Mouse (Mus musculus) heart, embryonic 16.5 days (tissue): ENCODE measurements around the gene Osbpl5. TPM values are rescaled to one million over a fixed set of nuclear protein-coding genes. Genes with fewer than 3 reads are reported as not detected.
"Not testable (repeated sequence)": the region's sequence is repeated elsewhere in the genome, so short reads cannot be mapped to it uniquely, and the experiment has no call there.

Experiments
- ATAC-seq: fragments of 200-750 bp; cut with Nextera tagmentation; replicated peaks from 2 replicates; pipeline ENCODE4 v1.8.0; 2017; ENCODE audit warnings: moderate number of reproducible peaks; ENCODE audit not compliant: insufficient read depth, low FRiP score; ENCODE audit errors: extremely low read depth
- H3K27ac ChIP-seq: fragments of 300-500 bp; sonication (generic); 2 replicates; pipeline ENCODE4 v1.5.1; 2014; ENCODE audit warnings: mild to moderate bottlenecking, low read length, control low read depth, moderate library complexity
- H3K27me3 ChIP-seq: fragments of 300-500 bp; sonication (generic); 2 replicates; pipeline ENCODE4 v1.6.1; 2014; ENCODE audit warnings: low read length, mixed read lengths; ENCODE audit not compliant: control insufficient read depth, insufficient read depth
- H3K36me3 ChIP-seq: fragments of 300-500 bp; sonication (generic); 2 replicates; pipeline ENCODE4 v1.6.1; 2014; ENCODE audit not compliant: control insufficient read depth, insufficient read depth
- H3K4me1 ChIP-seq: fragments of 300-500 bp; sonication (generic); 2 replicates; pipeline ENCODE4 v1.6.1; 2014; ENCODE audit warnings: low read length, mixed read lengths; ENCODE audit not compliant: control insufficient read depth, insufficient read depth
- H3K4me2 ChIP-seq: fragments of 300-500 bp; sonication (generic); 2 replicates; pipeline ENCODE4 v1.6.1; 2014; ENCODE audit warnings: low read depth, mild to moderate bottlenecking, control low read depth, low read length
- H3K4me3 ChIP-seq: fragments of 300-500 bp; sonication (generic); 2 replicates; pipeline ENCODE4 v1.5.1; 2014; ENCODE audit warnings: mild to moderate bottlenecking, control low read depth, low read length
- H3K9ac ChIP-seq: fragments of 300-500 bp; sonication (generic); 2 replicates; pipeline ENCODE4 v1.6.1; 2014; ENCODE audit warnings: low read length, control low read depth
- H3K9me3 ChIP-seq: fragments of 300-500 bp; sonication (generic); replicated peaks from 2 replicates; pipeline ENCODE4 v1.6.1; 2016; ENCODE audit warnings: low read length; ENCODE audit not compliant: control insufficient read depth
- WGBS: fragments of 180-500 bp; shearing (Covaris S2); extraction: QIAGEN DNeasy Blood & Tissue Kit; methylation state at CpG from one replicate; pipeline ENCODE4 v1.1.7; 2014; 5-methylcytosine and 5-hydroxymethylcytosine counted together
- microRNA-seq: library from miRNA; unstranded; fragments of <30 nt; microRNA quantifications from one replicate; pipeline ENCODE4, GENCODE M21; 2017
- polyA plus RNA-seq: library from polyadenylated mRNA; unstranded; fragments of >200 nt; fragmentation: Nextera tagmentation; extraction: Ambion mirVana; gene quantifications from 2 replicates; pipeline ENCODE4 v1.2.1, GENCODE M21; 2015

Gene Osbpl5
- polyA plus RNA-seq, 1 experiment from 2014 or later: 35.8 TPM

GRCm38 (mm10) chr7:143649034-143649768 lies 107.6 kb downstream of the Osbpl5 start, which contains the start of gene Tnfrsf22:
TSS of gene Tnfrsf22 (minus strand) at chr7:143649661.
- H3K36me3 ChIP-seq: no peaks in the 10 kb centered on the region
- H3K9me3 ChIP-seq: no peaks in the 10 kb centered on the region
- peak within 1 kb of the TSS; percentile 70 for H3K4me3 ChIP-seq
- peak within 1 kb of the TSS; percentile 98 for H3K4me2 ChIP-seq
- H3K27ac ChIP-seq: no peak within 1 kb of the TSS
- 5% methylated on average over 39 of the region's 39 CpGs for WGBS
- H3K9ac ChIP-seq: peak within 1 kb of the TSS; percentile 69
- H3K4me1 ChIP-seq: no peaks in the 10 kb centered on the region
- peak; percentile 92 for ATAC-seq
- no peaks in the 10 kb centered on the region for H3K27me3 ChIP-seq

- 73% methylated on average over 2 of the region's 2 CpGs for WGBS
- H3K27me3 ChIP-seq, H3K4me2 ChIP-seq, H3K27ac ChIP-seq, H3K9ac ChIP-seq, H3K4me3 ChIP-seq, H3K9me3 ChIP-seq, H3K36me3 ChIP-seq, ATAC-seq, H3K4me1 ChIP-seq: not testable (repeated sequence)
Observed at GRCm38 (mm10) chr7:143643949-143644348, 112.8 kb downstream of the Osbpl5 start.

Small RNAs within 50 kb of the gene (microRNA-seq; reads per million reads assigned to microRNA genes)
- not detected for gene Gm22064

Other genes starting within 250 kb of the Osbpl5 start
- gene Nap1l4, start 207.9 kb downstream of the Osbpl5 start, polyA plus RNA-seq: 240 and 245 TPM in 2 replicates
- 35.0 and 36.7 TPM in 2 replicates for gene Cars, start 156.9 kb downstream of the Osbpl5 start, polyA plus RNA-seq
- 0.65 and 1.2 TPM in 2 replicates for gene Tnfrsf26, start 128.3 kb downstream of the Osbpl5 start, polyA plus RNA-seq
- 2.2 and 2.3 TPM in 2 replicates for gene Tnfrsf22, start 107.3 kb downstream of the Osbpl5 start, polyA plus RNA-seq
- gene Tnfrsf23, start 71.1 kb downstream of the Osbpl5 start, polyA plus RNA-seq: 1.3 and 1.5 TPM in 2 replicates
- not detected in 2 replicates for gene Mrgprg, start 10.0 kb upstream of the Osbpl5 start, polyA plus RNA-seq
- 1.7 and 2.2 TPM in 2 replicates for gene Mrgpre, start 27.5 kb upstream of the Osbpl5 start, polyA plus RNA-seq
- 9.0 and 9.1 TPM in 2 replicates for gene Nadsyn1, start 65.9 kb upstream of the Osbpl5 start, polyA plus RNA-seq
- 19.1 and 23.8 TPM in 2 replicates for gene Dhcr7, start 66.2 kb upstream of the Osbpl5 start, polyA plus RNA-seq
- gene Gm498, start 109.9 kb upstream of the Osbpl5 start, polyA plus RNA-seq: not detected in 2 replicates
- 0.76 and 0.79 TPM in 2 replicates for gene Shank2, start 244.9 kb upstream of the Osbpl5 start, polyA plus RNA-seq